Mouse (Mus musculus) NIH3T3 (cell line): ENCODE measurements around the gene Unc45a.

Source experiments
- DNase-seq: peaks from one replicate; pipeline ENCODE4 v3.0.0-alpha.2; 2012; ENCODE audit warnings: low read depth

The Unc45a gene

DNA sequence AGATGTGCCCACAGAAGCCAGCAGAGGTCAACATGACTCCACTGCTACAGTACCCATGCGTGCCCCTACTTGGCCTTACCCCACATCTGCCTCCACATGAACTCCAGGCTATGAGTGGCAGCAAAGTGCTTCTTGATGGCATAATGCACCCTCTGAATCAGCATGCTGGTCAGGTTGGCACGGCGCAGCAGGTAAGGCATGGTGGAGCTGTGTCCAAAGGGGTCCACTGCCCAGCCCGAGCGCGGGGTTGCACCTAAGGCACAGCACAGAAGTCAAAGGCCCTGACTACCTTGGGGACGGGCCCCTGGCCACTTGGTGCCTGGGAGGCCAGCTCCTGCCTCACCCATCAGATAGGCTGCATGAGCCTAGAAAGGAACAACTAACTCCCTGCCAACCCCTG lies 26.4 kb upstream of the Unc45a start:
- no peak for DNase-seq

DNA sequence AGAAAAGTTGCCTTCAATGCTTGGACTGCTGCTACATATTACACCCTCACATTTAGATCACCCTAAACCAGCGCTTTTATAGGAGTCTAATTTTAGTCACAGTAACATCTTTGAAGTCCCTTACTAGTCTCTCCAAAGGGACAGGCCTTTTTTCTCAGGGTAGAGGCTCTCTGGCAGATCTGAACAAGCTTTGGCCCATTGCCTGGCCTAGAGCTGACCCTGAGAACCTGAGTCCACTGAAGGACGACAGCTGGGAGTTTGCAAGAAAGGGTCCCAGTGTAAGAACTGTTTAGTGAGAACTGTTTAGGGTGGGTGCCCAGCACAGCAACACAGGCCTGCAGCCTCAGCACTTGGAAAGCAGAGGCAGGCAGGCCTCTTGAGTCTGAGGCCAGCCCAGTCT lies 25.0 kb upstream of the Unc45a start:
- no peak for DNase-seq

DNA sequence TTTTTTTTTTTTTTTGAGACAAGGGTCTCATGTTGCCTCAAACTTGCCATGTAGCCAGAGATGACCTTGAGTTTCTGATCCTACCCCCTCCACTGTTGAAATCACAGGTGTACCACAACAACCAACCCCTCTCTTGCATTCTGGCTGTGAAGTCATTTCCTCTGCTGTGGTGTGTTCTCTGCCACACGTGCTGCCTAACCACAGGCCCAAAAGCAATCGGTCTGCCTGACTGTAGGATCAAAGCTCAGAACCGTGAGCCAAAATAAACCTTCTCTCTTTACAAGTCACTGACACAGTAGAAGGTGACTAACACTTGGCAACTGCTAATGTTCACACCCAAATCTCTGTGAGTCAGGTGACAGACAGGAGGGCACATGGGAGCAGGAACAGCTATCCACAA lies 19.6 kb upstream of the Unc45a start:
- DNase-seq: peak; percentile 33

DNA sequence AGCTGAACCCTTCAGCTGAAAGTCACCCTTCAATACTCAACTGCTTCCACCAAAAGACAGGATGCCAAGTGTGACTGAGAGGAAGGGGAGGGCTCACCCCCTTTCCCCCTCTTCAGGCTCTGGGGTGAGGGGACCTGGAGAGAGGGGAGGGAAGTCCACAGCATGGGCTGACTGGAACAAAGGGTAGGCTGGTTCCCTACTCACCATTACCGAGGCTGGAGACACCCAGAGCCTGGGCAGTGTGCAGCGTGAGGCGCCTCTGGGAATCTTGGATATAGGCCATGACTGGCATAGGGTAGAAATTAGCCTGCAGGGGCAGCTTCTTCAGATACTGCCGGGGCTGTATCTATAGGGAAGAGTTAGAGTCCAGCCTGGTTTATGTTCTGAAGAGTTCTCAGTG lies 17.2 kb upstream of the Unc45a start:
- DNase-seq: no peak

DNA sequence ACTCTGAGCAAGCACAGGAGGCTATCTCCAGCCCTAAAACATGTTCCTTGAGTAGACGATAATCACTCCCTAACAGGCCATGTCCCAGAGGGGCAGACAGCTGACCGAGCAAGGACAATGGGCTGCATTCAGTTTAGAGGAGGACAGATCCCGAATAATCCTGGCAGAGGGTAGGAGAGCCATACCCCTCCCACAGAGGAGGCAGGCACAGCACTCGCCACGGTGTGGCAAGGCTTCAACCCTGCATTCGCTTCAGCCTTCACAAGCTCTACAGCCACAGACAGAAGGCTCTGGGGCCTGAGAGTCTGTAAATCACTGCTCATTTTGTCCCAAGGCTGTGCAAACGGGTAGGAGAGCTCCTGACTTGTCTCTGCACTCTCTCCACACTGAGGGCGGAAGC lies 16.4 kb upstream of the Unc45a start:
- DNase-seq: no peak

DNA sequence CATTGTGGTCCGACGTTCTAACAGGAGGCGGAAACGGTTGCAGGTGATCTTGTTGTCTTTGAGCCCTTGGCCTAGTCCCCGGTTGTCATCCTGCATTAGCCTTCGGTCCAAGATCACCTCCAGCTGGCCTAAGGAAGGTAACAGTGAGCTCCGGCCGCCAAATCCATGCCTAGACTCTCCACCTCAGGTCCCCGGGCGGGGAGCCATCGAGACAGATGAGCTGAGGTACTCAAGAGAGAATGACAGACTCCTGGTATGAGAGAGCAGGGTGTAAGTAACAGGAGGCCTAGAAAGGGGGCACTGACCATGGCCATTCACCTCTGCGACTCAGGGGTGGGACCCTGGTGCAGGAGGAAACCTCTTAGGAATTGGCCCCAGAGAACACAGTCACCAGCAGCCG lies 15.5 kb upstream of the Unc45a start:
- DNase-seq: no peak

DNA sequence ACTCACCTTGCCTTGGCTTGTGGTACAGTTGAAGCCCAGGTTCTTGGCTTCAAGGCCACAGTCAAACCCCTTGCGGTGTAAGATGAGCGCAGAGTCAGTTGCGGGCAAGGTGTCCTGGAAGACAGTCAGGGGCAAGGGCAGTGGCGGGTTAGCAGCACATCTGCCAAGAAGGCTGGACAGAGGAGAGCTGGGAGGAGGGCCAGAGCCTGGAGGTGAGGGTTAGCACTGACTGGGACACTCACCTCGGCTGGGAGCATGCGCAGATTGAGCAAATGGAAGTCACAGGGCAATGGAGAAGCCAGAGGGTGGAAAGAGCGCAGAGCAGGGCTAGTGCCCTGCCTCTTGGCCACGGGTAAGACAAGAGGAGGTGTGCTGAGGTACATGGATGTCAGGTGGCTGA lies 12.1 kb upstream of the Unc45a start:
- no peak for DNase-seq

DNA sequence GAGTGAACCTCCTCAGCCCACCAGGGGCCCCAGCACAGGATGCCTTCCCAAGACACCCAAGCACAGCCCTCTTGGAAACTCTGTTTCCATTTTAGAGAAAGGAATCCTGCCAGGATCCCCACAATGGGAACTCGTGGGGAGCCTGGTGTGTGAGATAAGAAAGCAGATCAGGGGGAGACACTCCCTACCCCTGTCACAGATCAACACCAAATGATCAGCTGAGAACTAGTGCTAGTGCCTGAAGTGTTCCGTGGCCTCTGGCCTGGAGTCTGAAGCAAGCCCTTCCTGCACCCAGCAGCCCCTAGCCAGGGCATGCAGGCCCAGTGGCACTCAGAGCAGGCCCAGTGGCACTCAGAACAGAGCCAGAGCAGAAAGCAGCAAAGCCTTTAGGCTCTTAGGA lies 10.0 kb upstream of the Unc45a start:
- DNase-seq: no peak

DNA sequence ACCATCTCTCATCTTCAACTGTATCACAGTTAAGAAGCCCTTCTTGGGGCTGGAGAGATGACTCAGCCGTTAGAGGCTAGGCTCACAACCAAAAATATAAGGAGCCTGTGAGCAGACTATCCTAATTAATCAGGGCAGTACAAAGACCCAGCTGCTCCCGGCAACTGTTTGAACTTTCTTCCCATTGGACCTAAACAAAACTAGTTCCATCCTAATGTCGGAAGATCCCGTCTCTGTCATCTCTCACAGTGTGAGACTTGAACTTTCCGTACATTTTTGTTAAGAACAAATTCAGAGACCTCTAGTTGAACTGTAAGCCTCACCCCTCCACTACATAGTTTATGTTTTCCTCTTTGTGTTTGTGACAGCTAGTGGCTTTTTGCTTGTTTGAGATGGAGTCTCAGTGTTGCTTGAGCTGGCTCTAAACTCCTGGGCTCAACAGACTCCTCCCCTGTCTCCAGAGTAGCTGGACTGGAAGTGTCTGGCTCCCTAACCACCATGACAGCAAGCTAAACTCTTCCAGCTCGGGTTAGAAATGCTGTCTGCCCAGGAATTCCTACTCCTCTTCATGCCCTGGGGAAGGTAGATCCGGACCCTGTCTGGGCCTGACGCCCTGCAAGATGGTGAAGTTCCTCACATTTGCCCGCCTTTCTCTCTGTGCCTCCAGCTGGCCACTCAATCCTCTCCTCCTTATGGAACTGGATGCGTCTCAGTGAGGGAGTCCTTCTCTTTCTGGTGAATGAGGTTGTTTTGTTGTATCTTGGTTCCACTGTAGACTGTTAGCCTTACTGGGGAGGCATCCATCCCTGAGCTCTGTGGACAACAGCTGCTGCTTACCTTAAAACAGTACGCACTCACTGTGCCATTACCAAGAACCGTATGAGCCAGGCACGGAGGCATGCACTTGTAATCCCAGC lies 7.1 kb upstream of the Unc45a start:
- peak; percentile 38 for DNase-seq

DNA sequence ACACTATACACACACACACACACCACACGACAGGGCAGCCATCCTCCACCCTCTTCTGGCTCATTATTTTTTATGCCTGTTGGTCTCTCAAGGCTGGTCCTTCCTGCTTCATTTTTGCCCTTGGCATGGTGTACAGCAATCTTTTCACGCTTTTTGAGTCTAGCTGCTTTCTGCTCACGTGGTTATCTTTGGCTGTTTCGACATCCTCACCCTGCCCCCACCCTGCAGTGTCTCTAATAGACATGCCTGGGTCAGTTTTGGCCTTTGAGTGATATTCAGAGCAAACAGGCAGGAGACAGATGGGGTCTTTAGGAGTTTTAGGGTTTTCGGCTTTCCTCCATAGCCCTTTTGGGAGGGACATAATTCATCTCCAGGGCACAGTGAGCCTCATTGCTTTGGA lies 6.0 kb upstream of the Unc45a start:
- peak; percentile 39 for DNase-seq

DNA sequence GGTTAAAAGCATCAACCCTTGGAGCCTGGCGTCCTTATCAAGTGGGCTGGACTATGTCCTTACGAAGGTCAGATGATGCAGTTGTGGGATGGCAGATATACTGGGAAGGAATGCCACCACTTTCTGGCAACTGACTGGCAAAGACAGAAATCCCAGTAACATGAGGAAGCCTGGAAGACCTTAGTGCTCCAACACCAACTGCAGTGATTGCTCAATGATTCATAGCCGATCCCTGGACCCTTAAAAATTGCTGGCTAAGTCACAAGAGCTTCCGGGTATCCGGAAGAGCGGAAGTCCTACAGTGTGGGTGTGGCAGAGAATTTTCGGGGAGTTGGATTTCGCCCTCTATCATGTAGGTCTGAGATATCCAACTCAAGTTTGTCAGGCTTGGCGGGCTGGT lies 5.4 kb upstream of the Unc45a start:
- no peak for DNase-seq

DNA sequence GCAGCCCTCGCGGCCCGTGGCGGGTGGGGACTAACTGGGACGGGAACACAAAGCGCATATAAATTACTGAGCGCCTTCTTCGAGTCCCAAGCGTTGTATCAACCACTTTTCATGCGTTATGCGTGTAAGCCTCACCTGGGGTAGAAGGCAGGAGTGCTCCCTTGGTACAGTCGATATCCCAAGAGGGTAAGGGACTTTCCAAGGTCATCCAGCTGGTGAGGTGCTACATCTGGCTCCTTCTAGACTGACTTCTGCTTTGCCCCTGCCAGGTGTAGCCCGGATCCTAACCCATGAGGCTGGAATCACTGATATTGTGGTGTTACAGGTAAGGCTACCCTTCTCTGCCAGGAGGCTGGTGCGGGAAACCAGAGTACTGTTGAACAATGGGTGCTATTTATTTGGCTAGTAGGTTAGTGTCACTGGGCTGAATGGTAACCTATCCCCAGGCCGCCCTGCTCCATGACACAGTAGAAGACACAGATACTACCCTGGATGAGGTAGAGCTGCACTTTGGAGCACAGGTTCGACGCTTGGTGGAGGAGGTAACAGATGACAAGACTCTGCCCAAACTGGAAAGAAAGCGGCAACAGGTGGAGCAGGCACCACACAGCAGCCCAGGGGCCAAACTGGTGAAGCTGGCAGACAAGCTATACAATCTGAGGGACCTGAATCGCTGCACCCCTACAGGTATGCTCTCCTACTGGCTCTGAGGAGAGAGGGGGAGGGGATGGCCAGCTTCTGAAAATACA lies 2.6 kb upstream of the Unc45a start:
- no peak for DNase-seq

DNA sequence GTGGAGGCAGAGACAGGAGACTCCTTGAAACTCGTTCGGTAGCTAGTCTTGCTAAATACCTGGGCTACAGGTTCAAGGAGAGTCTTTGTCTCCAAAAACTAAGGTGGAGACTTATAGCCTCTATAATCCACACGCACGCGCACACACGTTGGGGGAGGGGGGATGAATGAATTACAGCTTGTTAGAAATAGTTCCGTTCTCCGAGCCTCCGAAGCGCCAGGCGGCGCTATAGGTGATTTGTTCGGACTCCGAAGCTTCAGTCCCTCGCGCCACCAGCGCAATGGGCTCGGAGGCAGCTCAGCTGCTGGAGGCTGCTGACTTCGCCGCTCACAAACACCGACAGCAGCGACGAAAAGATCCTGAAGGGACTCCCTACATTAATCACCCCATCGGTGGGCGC lies 2.1 kb upstream of the Unc45a start, which contains the start of gene Hddc3:
TSS of gene Hddc3 (plus strand) at position 247 of the 400 bp plus-strand sequence.
- peak; percentile 98 for DNase-seq

DNA sequence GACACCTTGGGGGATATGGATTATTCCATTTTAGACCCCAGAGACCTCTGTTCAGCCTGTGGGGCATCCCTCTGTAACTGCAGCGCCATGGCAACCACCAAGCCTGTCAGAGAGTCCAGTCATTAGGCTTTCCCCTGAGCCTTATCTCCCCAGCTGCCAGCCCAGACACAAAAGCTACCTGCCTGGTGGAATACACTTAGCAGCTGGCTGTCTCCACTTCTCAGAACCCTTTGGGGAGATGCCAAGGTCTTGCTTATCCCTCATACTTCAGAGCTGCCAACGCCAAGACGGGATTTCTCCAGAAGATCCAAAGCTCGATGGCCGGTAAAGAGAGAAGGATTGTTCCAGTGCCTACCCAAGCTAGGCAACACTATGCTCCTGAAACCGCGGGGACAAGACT lies 988 bp upstream of the Unc45a start:
- no peak for DNase-seq

DNA sequence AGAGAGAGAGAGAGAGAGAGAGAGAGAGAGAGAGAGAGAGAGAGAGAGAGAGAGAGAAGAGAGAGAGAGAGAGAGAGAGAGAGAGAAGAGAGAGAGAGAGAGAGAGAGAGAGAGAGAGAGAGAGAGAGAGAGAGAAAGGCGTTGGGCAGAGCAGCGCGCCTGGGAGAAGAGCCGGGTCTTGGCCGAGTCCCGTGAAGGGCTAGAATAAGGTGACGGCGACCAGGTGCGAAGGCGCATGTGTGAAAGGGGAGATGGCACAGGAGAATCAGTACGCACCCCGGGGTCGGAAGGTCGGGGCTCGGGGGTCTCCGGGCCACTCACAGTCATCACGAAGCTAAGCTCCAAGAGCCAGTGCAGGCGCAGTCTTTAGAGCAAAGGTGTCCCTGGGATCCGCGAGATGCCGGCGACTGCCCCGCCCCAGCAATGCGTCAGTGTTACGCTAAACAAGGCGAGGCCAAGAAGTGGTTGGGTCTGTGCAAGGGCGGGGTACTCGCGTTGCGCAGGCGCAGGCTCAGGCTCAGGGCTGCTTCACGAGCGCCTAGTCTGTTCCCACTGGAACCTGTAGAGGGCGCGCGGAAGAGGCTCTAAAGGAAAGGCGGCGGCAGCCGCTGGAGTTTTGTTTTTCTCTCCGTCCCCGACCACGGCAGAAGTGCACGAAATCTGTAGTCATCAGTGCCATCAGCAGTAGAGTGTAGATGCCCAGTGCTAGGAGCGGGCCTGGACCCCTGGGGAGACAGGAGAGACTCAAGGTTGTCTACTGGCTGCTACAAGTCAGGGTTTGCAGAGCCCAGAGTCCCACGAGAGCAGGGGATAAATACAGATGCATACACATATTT lies 794 bp downstream of the Unc45a start:
- peak; percentile 99 for DNase-seq

DNA sequence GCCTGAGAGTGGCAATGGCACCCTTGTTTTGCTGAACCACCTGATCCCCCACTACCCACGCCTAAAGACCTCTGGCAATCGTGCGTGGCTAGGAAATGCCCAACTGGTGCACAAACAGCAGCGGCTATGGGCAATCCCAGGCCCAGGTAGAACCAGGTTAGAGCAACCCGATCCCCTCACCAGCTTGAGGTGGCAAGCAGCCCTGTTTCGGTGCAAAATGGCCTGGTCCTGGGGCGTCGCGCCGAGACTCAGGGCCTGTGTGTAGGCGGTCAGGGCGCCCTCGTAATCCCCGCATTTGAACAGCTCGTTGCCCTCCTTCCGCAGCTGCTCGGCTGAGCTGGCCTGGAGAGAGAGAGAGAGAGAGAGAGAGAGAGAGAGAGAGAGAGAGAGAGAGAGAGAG lies 1.4 kb downstream of the Unc45a start:
- DNase-seq: peak; percentile 34

DNA sequence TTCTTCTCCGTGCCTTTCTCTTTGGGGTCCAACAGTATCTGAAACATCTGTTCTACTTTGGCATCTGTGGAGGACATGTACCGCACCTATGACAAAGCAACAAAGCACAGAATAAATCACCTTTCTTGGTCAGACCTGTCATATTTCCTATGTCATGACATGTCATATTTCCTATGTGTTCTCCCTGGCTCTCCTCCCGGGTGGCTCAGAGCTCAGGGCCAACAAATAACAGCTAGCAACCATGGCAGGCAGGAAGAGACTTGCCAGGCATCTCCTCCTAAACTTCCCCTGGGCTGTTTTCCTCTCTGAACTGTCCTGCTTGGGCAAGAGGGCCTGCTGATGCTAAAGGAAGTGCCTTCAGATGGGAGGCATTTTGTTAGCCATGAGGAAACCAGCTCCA lies 3.9 kb downstream of the Unc45a start:
- DNase-seq: no peak

DNA sequence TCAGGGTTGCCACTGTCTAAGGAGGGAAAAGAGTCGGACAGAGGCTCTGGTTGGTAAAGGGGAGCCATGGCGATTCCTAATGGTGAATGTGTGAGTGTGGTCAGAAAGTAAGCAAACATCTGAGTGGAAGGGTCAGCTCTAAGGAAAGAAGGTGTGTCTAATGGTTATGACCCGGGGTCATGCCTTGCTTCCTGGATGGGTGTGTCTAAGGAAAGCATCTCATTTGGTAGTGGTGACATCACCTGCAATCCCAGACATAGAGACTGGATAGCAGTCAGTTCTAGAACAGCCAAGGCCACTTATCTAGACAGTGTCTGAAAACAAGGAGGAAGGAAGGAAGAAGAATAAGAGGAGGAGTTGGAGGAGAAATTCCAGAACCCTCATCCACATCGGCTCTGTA lies 6.0 kb downstream of the Unc45a start:
- DNase-seq: no peak

DNA sequence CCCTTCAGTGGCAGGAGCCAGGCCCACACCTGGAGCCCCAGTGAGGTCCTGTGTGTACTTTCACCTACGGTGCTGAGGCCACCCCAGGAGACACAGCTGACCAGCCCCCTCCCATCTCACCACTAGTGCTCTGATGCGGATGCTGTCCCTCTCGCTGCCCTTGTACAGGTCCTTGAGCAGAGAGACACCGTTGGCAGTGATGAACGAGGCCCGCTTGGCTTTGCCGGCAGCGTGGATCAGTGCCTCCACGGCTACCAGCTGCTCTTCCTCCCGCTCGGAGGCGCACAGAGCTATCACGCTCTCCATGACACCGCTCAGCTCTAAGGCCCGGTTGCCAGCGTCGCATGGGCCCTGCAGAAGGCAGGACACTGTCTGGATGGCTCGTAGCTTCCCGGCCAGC lies 9.4 kb downstream of the Unc45a start:
- no peak for DNase-seq

DNA sequence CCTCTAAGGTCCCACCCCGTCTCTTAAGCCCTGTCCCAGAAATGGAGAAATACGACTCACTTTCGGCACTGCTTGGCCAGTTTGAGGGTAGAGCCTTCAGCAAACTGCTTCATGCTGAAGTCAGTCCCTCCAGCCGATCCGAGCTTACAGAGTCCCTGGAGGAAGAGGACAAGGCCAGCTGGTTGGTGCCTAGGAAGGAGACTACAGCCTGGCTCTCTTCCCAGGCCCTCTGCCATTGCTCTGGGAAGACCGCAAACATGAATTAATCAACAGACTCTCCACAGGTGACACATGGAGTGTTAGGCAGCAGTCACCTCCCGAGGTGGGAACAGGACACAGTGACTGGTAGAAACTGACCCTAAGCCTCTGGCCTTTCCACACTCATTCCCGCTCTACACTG lies 10.5 kb downstream of the Unc45a start:
- no peak for DNase-seq

DNA sequence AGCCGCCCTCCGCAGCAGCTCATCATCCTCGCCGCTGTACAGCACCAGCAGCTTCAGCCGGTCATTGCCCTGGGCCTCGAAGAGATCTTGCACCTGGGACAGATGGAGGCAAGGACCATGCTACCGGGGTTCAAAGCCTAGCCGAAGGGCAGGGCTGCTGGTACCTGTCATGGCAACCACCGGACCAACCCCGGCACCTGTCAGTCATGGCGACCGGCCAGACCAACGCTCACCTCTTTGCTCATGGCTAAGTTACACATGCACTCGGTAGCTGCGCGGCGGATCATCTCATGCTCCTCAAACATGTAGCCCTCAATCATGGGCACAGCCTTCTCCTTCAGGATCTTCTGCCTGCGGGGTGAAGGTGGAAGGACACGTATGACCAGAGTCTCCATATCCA lies 14.7 kb downstream of the Unc45a start:
- no peak for DNase-seq

DNA sequence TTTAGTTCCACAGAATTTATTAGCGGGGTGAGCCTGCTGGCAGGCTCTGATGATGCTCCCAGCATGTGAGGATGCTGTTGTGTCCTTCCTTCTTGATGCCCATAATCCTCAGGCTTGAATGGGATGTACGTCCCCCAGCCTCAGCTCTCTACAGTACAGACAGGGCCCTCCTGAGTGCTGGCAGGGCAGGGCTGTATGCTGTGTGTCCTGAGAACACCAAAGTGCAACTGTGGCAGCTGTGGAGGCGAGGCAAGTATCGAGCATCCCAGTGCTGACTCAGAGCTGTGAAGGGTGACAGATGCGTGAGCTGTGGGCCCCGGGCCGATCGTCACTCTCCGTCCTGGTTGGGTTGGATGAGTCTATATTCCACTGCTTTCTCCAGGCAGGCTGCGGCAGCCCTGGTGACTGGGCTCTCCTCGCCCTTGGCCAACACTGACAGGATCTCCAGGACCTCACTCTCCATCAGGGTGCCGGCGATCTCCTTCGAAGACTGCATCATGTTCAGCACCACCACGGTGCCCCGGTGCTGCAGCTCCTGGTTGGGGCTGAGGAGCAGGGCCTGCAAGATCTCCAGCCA lies 15.4 kb downstream of the Unc45a start:
- no peak for DNase-seq
